Mouse (Mus musculus) left cerebral cortex, adult 8-10 months (tissue): Measurements from ENCODE around the gene Bco1. TPM values are rescaled to one million over a fixed set of nuclear protein-coding genes. Genes with fewer than 3 reads are reported as not detected.

Source experiments
- DNase-seq, 2 experiments: peaks; one replicate each; pipeline ENCODE4 v3.0.0; 2022; ENCODE audit warnings: low spot score in 2 of 2
- total RNA-seq, 4 experiments: library from RNA; stranded (reverse); gene quantifications; 2 replicates each; pipeline ENCODE4 v1.2.4; 2022

The Bco1 gene
- not detected for total RNA-seq

GRCm38 (mm10) chr8:117095647-117096046 lies at the start of gene Bco1:
Bco1 (plus strand) TSS chr8:117095854.
- DNase-seq: no peak

GRCm38 (mm10) chr8:117049444-117049843 lies 46.2 kb upstream of the Bco1 start:
- DNase-seq: no peak

- DNase-seq: no peak
Measured at GRCm38 (mm10) chr8:117050763-117051162, 44.9 kb upstream of the Bco1 start.

GRCm38 (mm10) chr8:117051316-117051715 lies 44.3 kb upstream of the Bco1 start:
- no peak for DNase-seq

GRCm38 (mm10) chr8:117053135-117054079 lies 42.2 kb upstream of the Bco1 start:
- DNase-seq: no peak

- no peak for DNase-seq
Measured at GRCm38 (mm10) chr8:117054146-117054545, 41.5 kb upstream of the Bco1 start.

GRCm38 (mm10) chr8:117055097-117055496 lies 40.6 kb upstream of the Bco1 start:
- no peak for DNase-seq

GRCm38 (mm10) chr8:117059021-117059420 lies 36.6 kb upstream of the Bco1 start:
- no peak for DNase-seq

- no peak for DNase-seq
Measured at GRCm38 (mm10) chr8:117060306-117060705, 35.3 kb upstream of the Bco1 start.

- peak in 1 of 2 experiments; percentile 64 for DNase-seq
Measured at GRCm38 (mm10) chr8:117061180-117061880, 34.3 kb upstream of the Bco1 start.

GRCm38 (mm10) chr8:117066955-117067354 lies 28.7 kb upstream of the Bco1 start:
- DNase-seq: no peak

- DNase-seq: no peak
Measured at GRCm38 (mm10) chr8:117067396-117067795, 28.3 kb upstream of the Bco1 start.

GRCm38 (mm10) chr8:117068294-117068693 lies 27.4 kb upstream of the Bco1 start:
- DNase-seq: no peak

- DNase-seq: no peak
Measured at GRCm38 (mm10) chr8:117069708-117070107, 25.9 kb upstream of the Bco1 start.

- no peak for DNase-seq
Measured at GRCm38 (mm10) chr8:117074350-117075182, 21.1 kb upstream of the Bco1 start.

- no peak for DNase-seq
Measured at GRCm38 (mm10) chr8:117078367-117078926, 17.2 kb upstream of the Bco1 start.

- no peak for DNase-seq
Measured at GRCm38 (mm10) chr8:117079652-117080051, 16.0 kb upstream of the Bco1 start.

- no peak for DNase-seq
Measured at GRCm38 (mm10) chr8:117082399-117082872, 13.2 kb upstream of the Bco1 start, which contains the start of gene Pkd1l2. Pkd1l2 (minus strand) TSS chr8:117082449.

GRCm38 (mm10) chr8:117082947-117083559 lies 12.6 kb upstream of the Bco1 start:
- no peak for DNase-seq

GRCm38 (mm10) chr8:117085521-117085920 lies 10.1 kb upstream of the Bco1 start:
- no peak for DNase-seq
